ENCODE assay signal across 13 mouse cellular contexts in genomic region chr8:121174721-121175539, GRCm38 (mm10). TPM values are rescaled to one million over a fixed set of nuclear protein-coding genes. Genes with fewer than 3 reads are reported as not detected.
DNase-seq lines count a peak whose midpoint lies in the region; ATAC-seq lines count a peak whose summit lies in the region.
"Had no signal": no experiment of that assay in that cellular context is flagged by ENCODE, and none has a peak within 500 bp of the region (broad histone marks: within the 10 kb centered on the region; RNA-seq: fewer than 3 reads in every experiment).

No protein-coding gene starts in this region.

- no peak for DNase-seq in hindbrain, embryonic 10.5 days (ENCODE audit: low spot score)
- peak; percentile 22 for DNase-seq in lung, postnatal 10 days
- no peak for DNase-seq in lung, postnatal 36 days
- DNase-seq in cerebellum, postnatal 25 days: no peak
- DNase-seq in ovary, postnatal 10 days (ENCODE audit: low spot score): no peak
- DNase-seq: adrenal gland, postnatal 10 days; cerebellum, adult 18-20 months; liver, postnatal 0 days had no signal

- 60% methylated on average over 30 of the region's 30 CpGs for WGBS in hindbrain, embryonic 10.5 days
- 44% methylated on average over 30 of the region's 30 CpGs for WGBS in hindbrain, embryonic 12.5 days
- 32% methylated on average over 30 of the region's 30 CpGs for WGBS in forebrain, embryonic 15.5 days
- WGBS in stomach, embryonic 15.5 days: 27% methylated on average over 29 of the region's 30 CpGs

- ATAC-seq in hindbrain, embryonic 12.5 days (ENCODE audit: low FRiP score): no peak
- no peak for ATAC-seq in forebrain, embryonic 15.5 days (replicated peaks)
- ATAC-seq in stomach, embryonic 15.5 days (ENCODE audit: insufficient read depth, low FRiP score, low read depth): no peak
- ATAC-seq: hindbrain, postnatal 0 days; liver, postnatal 0 days; midbrain, embryonic 16.5 days had no signal

- no peaks in the 10 kb centered on the region for H3K36me3 ChIP-seq in hindbrain, embryonic 10.5 days
- no peaks in the 10 kb centered on the region for H3K36me3 ChIP-seq in hindbrain, embryonic 12.5 days
- H3K36me3 ChIP-seq in forebrain, embryonic 15.5 days: no peaks in the 10 kb centered on the region
- no peaks in the 10 kb centered on the region for H3K36me3 ChIP-seq in stomach, embryonic 15.5 days

- no peak overlapping the region for H3K4me2 ChIP-seq in hindbrain, embryonic 12.5 days (replicated peaks)
- 0 out of 2 replicates have a peak overlapping the region, but pooled peaks have one; percentile 6 for H3K4me2 ChIP-seq in forebrain, embryonic 15.5 days (replicated peaks)
- H3K4me2 ChIP-seq in stomach, embryonic 15.5 days: peak overlapping the region; percentile 30; the same call in 1 of the 2 replicates

- no peaks in the 10 kb centered on the region for H3K9me3 ChIP-seq in hindbrain, embryonic 10.5 days
- no peaks in the 10 kb centered on the region for H3K9me3 ChIP-seq in hindbrain, embryonic 12.5 days (replicated peaks)
- no peaks in the 10 kb centered on the region for H3K9me3 ChIP-seq in forebrain, embryonic 15.5 days
- no peaks in the 10 kb centered on the region for H3K9me3 ChIP-seq in stomach, embryonic 15.5 days

- no peak overlapping the region for H3K9ac ChIP-seq in hindbrain, embryonic 12.5 days
- H3K9ac ChIP-seq in forebrain, embryonic 15.5 days (replicated peaks): no peak overlapping the region
- H3K9ac ChIP-seq in stomach, embryonic 15.5 days: no peak overlapping the region
- H3K9ac ChIP-seq: liver, postnatal 0 days had no signal

- H3K27me3 ChIP-seq in hindbrain, embryonic 10.5 days (ENCODE audit: insufficient read depth, poor library complexity, severe bottlenecking): peaks cover 3% of the 10 kb centered on the region
- peaks cover 4% of the 10 kb centered on the region for H3K27me3 ChIP-seq in hindbrain, embryonic 12.5 days
- H3K27me3 ChIP-seq in forebrain, embryonic 15.5 days: peaks cover 3% of the 10 kb centered on the region; the same call in 1 of the 2 replicates
- H3K27me3 ChIP-seq in stomach, embryonic 15.5 days (replicated peaks): no peaks in the 10 kb centered on the region

- peaks cover 64% of the 10 kb centered on the region for H3K4me1 ChIP-seq in hindbrain, embryonic 10.5 days (replicated peaks)
- H3K4me1 ChIP-seq in hindbrain, embryonic 12.5 days: peaks cover 28% of the 10 kb centered on the region
- peaks cover 9% of the 10 kb centered on the region for H3K4me1 ChIP-seq in forebrain, embryonic 15.5 days
- H3K4me1 ChIP-seq in stomach, embryonic 15.5 days: peaks cover 24% of the 10 kb centered on the region

- no peak overlapping the region; the same call in 1 of the 2 replicates for H3K4me3 ChIP-seq in hindbrain, embryonic 10.5 days
- no peak overlapping the region for H3K4me3 ChIP-seq in hindbrain, embryonic 12.5 days
- H3K4me3 ChIP-seq in forebrain, embryonic 15.5 days: no peak overlapping the region
- no peak overlapping the region for H3K4me3 ChIP-seq in stomach, embryonic 15.5 days (replicated peaks)

- peak overlapping the region; percentile 62 for H3K27ac ChIP-seq in hindbrain, embryonic 10.5 days
- no peak overlapping the region for H3K27ac ChIP-seq in hindbrain, embryonic 12.5 days
- H3K27ac ChIP-seq in forebrain, embryonic 15.5 days (replicated peaks): no peak overlapping the region
- H3K27ac ChIP-seq in stomach, embryonic 15.5 days: no peak overlapping the region
- H3K27ac ChIP-seq: hindbrain, postnatal 0 days had no signal

RNA-seq across cellular contexts. Expression of gene Foxl1, which starts 47.2 kb away (rescaled TPM):
- polyA plus RNA-seq in hindbrain, embryonic 10.5 days (2016; fragmentation: Nextera tagmentation; extraction: Ambion mirVana): 1.6 and 3.5 TPM in 2 replicates
- 1.8 and 2.2 TPM in 2 replicates for polyA plus RNA-seq in hindbrain, embryonic 12.5 days (2016; fragmentation: Nextera tagmentation; extraction: Ambion mirVana)
- polyA plus RNA-seq in forebrain, embryonic 15.5 days (2015; fragmentation: Nextera tagmentation; extraction: Ambion mirVana): 0.10 and 0.18 TPM in 2 replicates
- polyA plus RNA-seq in stomach, embryonic 15.5 days (2015; fragmentation: Nextera tagmentation; extraction: Ambion mirVana): 7.2 and 9.4 TPM in 2 replicates
- polyA plus RNA-seq: liver, postnatal 0 days had no signal

RNA-seq across cellular contexts. Expression of gene Foxc2, which starts 59.0 kb away (rescaled TPM):
- 7.0 and 13.7 TPM in 2 replicates for polyA plus RNA-seq in hindbrain, embryonic 10.5 days (2016; fragmentation: Nextera tagmentation; extraction: Ambion mirVana)
- 22.7 and 25.4 TPM in 2 replicates for polyA plus RNA-seq in hindbrain, embryonic 12.5 days (2016; fragmentation: Nextera tagmentation; extraction: Ambion mirVana)
- 1.6 and 2.0 TPM in 2 replicates for polyA plus RNA-seq in forebrain, embryonic 15.5 days (2015; fragmentation: Nextera tagmentation; extraction: Ambion mirVana)
- 0.77 and 0.90 TPM in 2 replicates for polyA plus RNA-seq in stomach, embryonic 15.5 days (2015; fragmentation: Nextera tagmentation; extraction: Ambion mirVana)
